Mouse (Mus musculus) liver, adult 2 months (tissue): ENCODE results near the gene Rab37.

Experiments
- CTCF ChIP-seq: fragments of 200-500 bp; IDR thresholded peaks from 2 replicates; pipeline ENCODE4 v1.5.1; 2011; ENCODE audit warnings: low read depth, low read length, control low read depth
- POLR2A ChIP-seq: fragments of 200-500 bp; IDR thresholded peaks from 2 replicates; pipeline ENCODE4 v1.6.1; 2011; ENCODE audit warnings: low read length, control low read depth; ENCODE audit not compliant: insufficient read depth; ENCODE audit errors: extremely low read depth

DNA sequence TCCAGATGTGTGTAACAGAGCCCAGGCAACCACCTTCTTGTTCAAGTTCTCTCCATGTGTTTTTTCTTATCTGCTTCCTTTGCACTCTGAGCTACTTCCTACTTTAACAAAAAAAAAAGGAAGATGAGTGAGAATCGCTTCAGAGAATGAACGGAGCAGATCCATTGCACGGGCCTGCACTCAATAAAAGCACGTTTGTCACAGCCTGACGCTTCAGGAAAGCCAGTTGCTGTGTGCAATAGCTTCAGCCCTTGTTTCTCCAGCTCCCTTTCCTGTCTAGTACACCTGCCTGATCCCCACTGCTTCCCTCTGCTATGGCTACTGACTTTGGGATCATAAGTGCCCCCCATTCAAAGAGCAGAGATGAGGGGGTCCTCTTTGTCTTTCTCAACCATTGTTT, 29.2 kb upstream of the Rab37 start, which contains the start of gene Cd300e:
- TF ChIP-seq POLR2A, result no peak
- no peak for TF ChIP-seq CTCF
